Mouse (Mus musculus) forebrain, embryonic 10.5 days (tissue): ENCODE results near the gene Il1rn. TPM values are rescaled to one million over a fixed set of nuclear protein-coding genes. Genes with fewer than 3 reads are reported as not detected.
A peak's percentile ranks its signal among the peaks of the same experiment; 100 is the strongest.

Experiments used
- DNase-seq: peaks from one replicate; pipeline ENCODE4 v3.0.0-alpha.2; 2017; ENCODE audit warnings: low spot score; ENCODE audit errors: extremely low spot score
- H3K27ac ChIP-seq: fragments of 300-500 bp; sonication (generic); 2 replicates; pipeline ENCODE4 v1.5.1; 2016; ENCODE audit warnings: mild to moderate bottlenecking
- H3K27me3 ChIP-seq: fragments of 300-500 bp; sonication (generic); 2 replicates; pipeline ENCODE4 v1.6.1; 2016; ENCODE audit warnings: mild to moderate bottlenecking; ENCODE audit not compliant: poor library complexity, severe bottlenecking
- H3K36me3 ChIP-seq: fragments of 300-500 bp; sonication (generic); replicated peaks from 2 replicates; pipeline ENCODE4 v1.6.1; 2016; ENCODE audit warnings: mild to moderate bottlenecking, moderate library complexity
- H3K4me1 ChIP-seq: fragments of 300-500 bp; sonication (generic); 2 replicates; pipeline ENCODE4 v1.6.1; 2016
- H3K4me3 ChIP-seq: fragments of 300-500 bp; sonication (generic); 2 replicates; pipeline ENCODE4 v1.5.1; 2016; ENCODE audit warnings: mild to moderate bottlenecking, moderate library complexity
- H3K9me3 ChIP-seq: fragments of 300-500 bp; sonication (generic); 2 replicates; pipeline ENCODE4 v1.6.1; 2016; ENCODE audit warnings: mild to moderate bottlenecking, moderate library complexity
- WGBS: fragments of 180-500 bp; shearing (Covaris S2); methylation state at CpG from one replicate; pipeline ENCODE4 v1.1.7; 2016; 5-methylcytosine and 5-hydroxymethylcytosine counted together
- polyA plus RNA-seq: library from polyadenylated mRNA; unstranded; fragments of >200 nt; fragmentation: Nextera tagmentation; extraction: Ambion mirVana; gene quantifications from 2 replicates; pipeline ENCODE4 v1.2.1, GENCODE M21; 2016

Gene Il1rn
- polyA plus RNA-seq, 1 experiment from 2014 or later, result not detected

- Histone ChIP-seq H3K9me3 (no peaks in the 10 kb centered on the region), H3K27me3 (no peaks in the 10 kb centered on the region), H3K4me1 (no peaks in the 10 kb centered on the region), H3K4me3 (no peak overlapping the region), H3K27ac (no peak overlapping the region), H3K36me3 (no peaks in the 10 kb centered on the region)
- 98% methylated on average over 2 of the region's 2 CpGs for WGBS
- no peak for DNase-seq
These were observed 16.4 kb downstream of the Il1rn start for GRCm38 (mm10) chr2:24353042-24353441.

GRCm38 (mm10) chr2:24357642-24358041, 21.0 kb downstream of the Il1rn start:
- Histone ChIP-seq H3K4me3 (no peak overlapping the region), H3K4me1 (no peaks in the 10 kb centered on the region), H3K36me3 (no peaks in the 10 kb centered on the region), H3K27ac (no peak overlapping the region), H3K27me3 (no peaks in the 10 kb centered on the region), H3K9me3 (no peaks in the 10 kb centered on the region)
- no peak for DNase-seq
- 9% methylated on average over 1 of the region's 1 CpGs for WGBS

GRCm38 (mm10) chr2:24359347-24359746, 22.7 kb downstream of the Il1rn start:
- Histone ChIP-seq H3K4me3 (no peak overlapping the region), H3K27me3 (no peaks in the 10 kb centered on the region), H3K9me3 (no peaks in the 10 kb centered on the region), H3K4me1 (no peaks in the 10 kb centered on the region), H3K27ac (no peak overlapping the region), H3K36me3 (no peaks in the 10 kb centered on the region)
- WGBS, result 88% methylated on average over 1 of the region's 1 CpGs
- DNase-seq, result no peak

GRCm38 (mm10) chr2:24363818-24364217, 27.2 kb downstream of the Il1rn start:
- no peaks in the 10 kb centered on the region for H3K9me3 ChIP-seq
- DNase-seq, result no peak

GRCm38 (mm10) chr2:24366214-24366975, 29.7 kb downstream of the Il1rn start:
- peaks cover 8% of the 10 kb centered on the region for H3K4me1 ChIP-seq
- no peaks in the 10 kb centered on the region for H3K9me3 ChIP-seq
- WGBS, result 83% methylated on average over 12 of the region's 12 CpGs
- no peak overlapping the region for H3K4me3 ChIP-seq
- no peak for DNase-seq
- H3K27ac ChIP-seq, result no peak overlapping the region
- H3K27me3 ChIP-seq, result peaks cover 37% of the 10 kb centered on the region
- H3K36me3 ChIP-seq, result no peaks in the 10 kb centered on the region

More at GRCm38 (mm10) chr2:24363818-24364217, 27.2 kb downstream of the Il1rn start:
- no peak overlapping the region for H3K27ac ChIP-seq
- no peak overlapping the region for H3K4me3 ChIP-seq
- 89% methylated on average over 3 of the region's 3 CpGs for WGBS
- H3K4me1 ChIP-seq, result peaks cover 8% of the 10 kb centered on the region
- H3K36me3 ChIP-seq, result no peaks in the 10 kb centered on the region
- H3K27me3 ChIP-seq, result peaks cover 34% of the 10 kb centered on the region

GRCm38 (mm10) chr2:24367030-24367894, 30.6 kb downstream of the Il1rn start, which contains the start of gene Psd4:
Psd4 (plus strand) TSS chr2:24367580.
- Histone ChIP-seq H3K4me1 (peaks cover 8% of the 10 kb centered on the region), H3K9me3 (no peaks in the 10 kb centered on the region), H3K27me3 (peaks cover 37% of the 10 kb centered on the region), H3K36me3 (no peaks in the 10 kb centered on the region), H3K4me3 (peak within 1 kb of the TSS; percentile 55), H3K27ac (peak within 1 kb of the TSS; percentile 53)
- WGBS, result 5% methylated on average over 46 of the region's 47 CpGs
- peak; percentile 27 for DNase-seq

GRCm38 (mm10) chr2:24367895-24368261, 31.2 kb downstream of the Il1rn start:
- no peaks in the 10 kb centered on the region for H3K36me3 ChIP-seq
- 71% methylated on average over 4 of the region's 4 CpGs for WGBS
- peaks cover 8% of the 10 kb centered on the region for H3K4me1 ChIP-seq
- H3K4me3 ChIP-seq, result peak overlapping the region; percentile 55
- H3K9me3 ChIP-seq, result no peaks in the 10 kb centered on the region
- peaks cover 37% of the 10 kb centered on the region for H3K27me3 ChIP-seq
- no peak for DNase-seq
- no peak overlapping the region for H3K27ac ChIP-seq

- no peak overlapping the region for H3K4me3 ChIP-seq
- 80% methylated on average over 5 of the region's 5 CpGs for WGBS
These were observed 42.2 kb downstream of the Il1rn start for GRCm38 (mm10) chr2:24378747-24379450.

GRCm38 (mm10) chr2:24382456-24383230, 46.0 kb downstream of the Il1rn start:
- H3K27ac ChIP-seq, result no peak overlapping the region
- H3K4me3 ChIP-seq, result no peak overlapping the region
- H3K4me1 ChIP-seq, result no peaks in the 10 kb centered on the region
- H3K9me3 ChIP-seq, result no peaks in the 10 kb centered on the region
- no peaks in the 10 kb centered on the region for H3K36me3 ChIP-seq
- DNase-seq, result no peak
- no peaks in the 10 kb centered on the region for H3K27me3 ChIP-seq
- WGBS, result 81% methylated on average over 9 of the region's 9 CpGs

More at GRCm38 (mm10) chr2:24378747-24379450, 42.2 kb downstream of the Il1rn start:
- no peak overlapping the region for H3K27ac ChIP-seq
- no peaks in the 10 kb centered on the region for H3K27me3 ChIP-seq
- DNase-seq, result no peak
- no peaks in the 10 kb centered on the region for H3K4me1 ChIP-seq
- H3K36me3 ChIP-seq, result no peaks in the 10 kb centered on the region
- H3K9me3 ChIP-seq, result no peaks in the 10 kb centered on the region

GRCm38 (mm10) chr2:24383636-24384035, 47.0 kb downstream of the Il1rn start:
- no peaks in the 10 kb centered on the region for H3K36me3 ChIP-seq
- DNase-seq, result no peak
- H3K4me3 ChIP-seq, result no peak overlapping the region
- H3K27ac ChIP-seq, result no peak overlapping the region
- H3K27me3 ChIP-seq, result no peaks in the 10 kb centered on the region
- no peaks in the 10 kb centered on the region for H3K9me3 ChIP-seq
- 80% methylated on average over 3 of the region's 3 CpGs for WGBS
- H3K4me1 ChIP-seq, result no peaks in the 10 kb centered on the region

GRCm38 (mm10) chr2:24384393-24384792, 47.7 kb downstream of the Il1rn start:
- no peaks in the 10 kb centered on the region for H3K9me3 ChIP-seq
- no peaks in the 10 kb centered on the region for H3K4me1 ChIP-seq
- no peak overlapping the region for H3K27ac ChIP-seq
- DNase-seq, result no peak
- no peak overlapping the region for H3K4me3 ChIP-seq
- H3K36me3 ChIP-seq, result no peaks in the 10 kb centered on the region
- H3K27me3 ChIP-seq, result no peaks in the 10 kb centered on the region
